Mouse (Mus musculus) midbrain, embryonic 12.5 days (tissue): ENCODE measurements around the gene Socs3. TPM values are rescaled to one million over a fixed set of nuclear protein-coding genes. Genes with fewer than 3 reads are reported as not detected.
A peak's percentile ranks its signal among the peaks of the same experiment; 100 is the strongest.

Experiments
- ATAC-seq: fragments of 200-750 bp; cut with Nextera tagmentation; 2 replicates; pipeline ENCODE4 v1.8.0; 2017; ENCODE audit warnings: low read depth, moderate TSS enrichment, moderate library complexity; ENCODE audit not compliant: low FRiP score
- H3K27ac ChIP-seq: fragments of 300-500 bp; sonication (generic); replicated peaks from 2 replicates; pipeline ENCODE4 v1.5.1; 2016; ENCODE audit warnings: mild to moderate bottlenecking
- H3K27me3 ChIP-seq: fragments of 300-500 bp; sonication (generic); 2 replicates; pipeline ENCODE4 v1.6.1; 2016; ENCODE audit warnings: mild to moderate bottlenecking
- H3K36me3 ChIP-seq: fragments of 300-500 bp; sonication (generic); 2 replicates; pipeline ENCODE4 v1.6.1; 2016
- H3K4me1 ChIP-seq: fragments of 300-500 bp; sonication (generic); 2 replicates; pipeline ENCODE4 v1.6.1; 2016
- H3K4me2 ChIP-seq: fragments of 300-500 bp; sonication (generic); replicated peaks from 2 replicates; pipeline ENCODE4 v1.6.1; 2016; ENCODE audit warnings: mild to moderate bottlenecking, moderate library complexity
- H3K4me3 ChIP-seq: fragments of 300-500 bp; sonication (generic); 2 replicates; pipeline ENCODE4 v1.5.1; 2016; ENCODE audit warnings: mild to moderate bottlenecking
- H3K9ac ChIP-seq: fragments of 300-500 bp; sonication (generic); replicated peaks from 2 replicates; pipeline ENCODE4 v1.6.1; 2016; ENCODE audit warnings: mild to moderate bottlenecking, moderate library complexity
- H3K9me3 ChIP-seq: fragments of 300-500 bp; sonication (generic); 2 replicates; pipeline ENCODE4 v1.6.1; 2016; ENCODE audit warnings: mild to moderate bottlenecking
- WGBS: fragments of 180-500 bp; shearing (Covaris S2); methylation state at CpG from one replicate; pipeline ENCODE4 v1.1.7; 2016; 5-methylcytosine and 5-hydroxymethylcytosine counted together
- polyA plus RNA-seq: library from polyadenylated mRNA; unstranded; fragments of >200 nt; fragmentation: Nextera tagmentation; extraction: Ambion mirVana; gene quantifications from 2 replicates; pipeline ENCODE4 v1.2.1, GENCODE M21; 2016

Socs3 gene
- polyA plus RNA-seq, 1 experiment from 2014 or later, result 13.2 TPM

- 82% methylated on average over 14 of the region's 14 CpGs for WGBS
- Histone ChIP-seq H3K4me2 (no peak overlapping the region), H3K9ac (no peak overlapping the region), H3K27me3 (no peaks in the 10 kb centered on the region), H3K4me1 (peaks cover 47% of the 10 kb centered on the region), H3K27ac (no peak overlapping the region), H3K9me3 (no peaks in the 10 kb centered on the region), H3K36me3 (0 out of 2 replicates have a peak, but pooled peaks cover 4% of the 10 kb centered on the region), H3K4me3 (no peak overlapping the region)
- no peak for ATAC-seq
These were observed 23.6 kb upstream of the Socs3 start for GRCm38 (mm10) chr11:117993190-117994175.

- Histone ChIP-seq H3K27ac (0 out of 2 replicates have a peak overlapping the region, but pooled peaks have one; percentile 20), H3K9ac (no peak overlapping the region)
These were observed 21.9 kb upstream of the Socs3 start for GRCm38 (mm10) chr11:117991502-117992470.

GRCm38 (mm10) chr11:117989926-117990325 lies 20.1 kb upstream of the Socs3 start:
- peaks cover 62% of the 10 kb centered on the region for H3K4me1 ChIP-seq
- no peak overlapping the region for H3K27ac ChIP-seq
- no peaks in the 10 kb centered on the region for H3K27me3 ChIP-seq
- ATAC-seq, result no peak
- no peak overlapping the region for H3K4me3 ChIP-seq
- H3K36me3 ChIP-seq, result no peaks in the 10 kb centered on the region
- no peaks in the 10 kb centered on the region for H3K9me3 ChIP-seq
- H3K9ac ChIP-seq, result no peak overlapping the region
- 52% methylated on average over 10 of the region's 10 CpGs for WGBS
- no peak overlapping the region for H3K4me2 ChIP-seq

More at GRCm38 (mm10) chr11:117991502-117992470, 21.9 kb upstream of the Socs3 start:
- Histone ChIP-seq H3K4me3 (no peak overlapping the region), H3K9me3 (no peaks in the 10 kb centered on the region), H3K4me2 (no peak overlapping the region), H3K27me3 (no peaks in the 10 kb centered on the region), H3K4me1 (peaks cover 60% of the 10 kb centered on the region), H3K36me3 (no peaks in the 10 kb centered on the region)
- WGBS, result 47% methylated on average over 9 of the region's 9 CpGs
- ATAC-seq, result no peak

- no peak overlapping the region for H3K9ac ChIP-seq
- no peaks in the 10 kb centered on the region for H3K27me3 ChIP-seq
- H3K36me3 ChIP-seq, result no peaks in the 10 kb centered on the region
- no peak overlapping the region for H3K4me3 ChIP-seq
- H3K4me2 ChIP-seq, result no peak overlapping the region
- no peak for ATAC-seq
- 97% methylated on average over 4 of the region's 4 CpGs for WGBS
- H3K27ac ChIP-seq, result no peak overlapping the region
- peaks cover 59% of the 10 kb centered on the region for H3K4me1 ChIP-seq
- no peaks in the 10 kb centered on the region for H3K9me3 ChIP-seq
These were observed 19.4 kb upstream of the Socs3 start for GRCm38 (mm10) chr11:117989241-117989640.

DNA sequence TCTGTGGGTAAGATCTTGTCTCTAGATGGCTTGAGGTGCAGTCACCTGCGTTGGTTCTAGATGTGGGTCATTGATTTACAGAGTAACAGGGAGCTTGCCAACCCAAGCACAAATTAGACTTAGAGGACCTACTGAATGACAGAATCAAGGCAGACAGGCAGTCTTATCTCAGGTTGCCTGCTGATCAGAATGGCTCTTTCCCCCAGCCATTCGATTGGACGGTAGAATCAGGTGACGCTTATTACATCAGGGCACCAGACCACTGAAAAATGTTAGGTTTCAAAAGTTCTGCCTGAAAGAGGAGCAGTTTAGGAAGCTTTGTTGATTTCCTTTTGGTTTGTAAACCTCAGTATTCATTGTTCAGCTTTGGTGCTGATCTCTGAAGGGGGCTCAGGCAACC lies 18.1 kb upstream of the Socs3 start:
- no peaks in the 10 kb centered on the region for H3K9me3 ChIP-seq
- H3K36me3 ChIP-seq, result no peaks in the 10 kb centered on the region
- no peak overlapping the region for H3K27ac ChIP-seq
- no peak for ATAC-seq
- H3K9ac ChIP-seq, result peak overlapping the region; percentile 96; the same call in 1 of the 2 replicates
- peak overlapping the region; percentile 87 for H3K4me2 ChIP-seq
- peaks cover 59% of the 10 kb centered on the region for H3K4me1 ChIP-seq
- WGBS, result 76% methylated on average over 4 of the region's 4 CpGs
- H3K4me3 ChIP-seq, result peak overlapping the region; percentile 100
- H3K27me3 ChIP-seq, result no peaks in the 10 kb centered on the region

- peak; percentile 74 for ATAC-seq
- Histone ChIP-seq H3K9ac (peak overlapping the region; percentile 96), H3K27ac (peak overlapping the region; percentile 76), H3K27me3 (no peaks in the 10 kb centered on the region), H3K4me1 (peaks cover 50% of the 10 kb centered on the region), H3K4me2 (peak overlapping the region; percentile 87), H3K4me3 (peak overlapping the region; percentile 100), H3K9me3 (no peaks in the 10 kb centered on the region), H3K36me3 (no peaks in the 10 kb centered on the region)
- WGBS, result under 1% methylated on average over 30 of the region's 32 CpGs
These were observed 17.2 kb upstream of the Socs3 start for GRCm38 (mm10) chr11:117987032-117987451.

DNA sequence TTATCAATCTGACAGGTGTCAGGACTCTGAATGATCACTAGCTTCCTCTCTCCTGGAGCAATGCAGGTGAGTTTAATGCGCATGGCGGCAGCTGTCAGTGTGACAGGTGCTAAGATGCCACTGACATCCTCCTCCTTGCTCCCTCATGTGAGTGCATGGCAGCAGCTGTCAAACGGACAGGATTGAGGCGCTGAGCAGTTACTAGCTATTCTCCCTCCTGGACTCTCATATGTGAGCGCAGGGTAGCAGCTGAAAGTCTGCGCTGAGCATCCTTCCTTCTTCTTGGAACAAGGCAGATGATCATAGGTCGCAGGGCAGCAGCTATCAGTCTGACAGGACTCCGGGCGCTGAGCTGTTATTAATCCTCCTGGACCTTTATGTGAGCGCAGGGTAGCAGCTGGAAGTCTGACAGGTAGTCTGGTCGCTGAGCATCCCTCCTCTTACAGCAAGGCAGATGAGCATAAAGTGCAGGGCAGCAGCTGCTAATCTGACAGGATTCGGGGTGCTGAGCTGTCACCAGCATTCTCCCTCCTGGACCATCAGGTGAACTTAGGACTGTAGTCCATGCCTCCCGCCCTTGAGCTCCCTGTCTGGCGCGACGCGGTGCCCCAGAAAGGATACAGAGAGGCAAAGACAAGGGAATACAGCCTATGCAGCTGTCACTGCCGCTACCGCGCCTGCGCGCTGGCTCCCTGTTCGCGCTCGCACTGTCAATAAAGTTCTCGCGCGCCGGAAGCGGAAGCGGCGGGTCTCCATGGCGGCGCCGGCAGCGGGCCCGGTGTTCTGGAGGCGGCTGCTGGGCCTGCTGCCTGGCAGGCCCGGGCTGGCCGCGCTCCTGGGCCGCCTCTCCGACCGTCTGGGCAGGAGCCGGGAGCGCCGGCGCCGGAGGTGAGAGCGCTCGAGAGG lies 16.5 kb upstream of the Socs3 start, which contains the start of gene Pgs1:
Gene Pgs1 (plus strand): TSS at position 167 of the 906 bp plus-strand sequence.
- H3K4me1 ChIP-seq, result peaks cover 45% of the 10 kb centered on the region
- no peaks in the 10 kb centered on the region for H3K27me3 ChIP-seq
- H3K36me3 ChIP-seq, result no peaks in the 10 kb centered on the region
- peak within 1 kb of the TSS; percentile 96 for H3K9ac ChIP-seq
- peak within 1 kb of the TSS; percentile 87 for H3K4me2 ChIP-seq
- ATAC-seq, result peak; percentile 93
- 10% methylated on average over 38 of the region's 51 CpGs for WGBS
- no peaks in the 10 kb centered on the region for H3K9me3 ChIP-seq
- peak within 1 kb of the TSS; percentile 100 for H3K4me3 ChIP-seq
- H3K27ac ChIP-seq, result peak within 1 kb of the TSS; percentile 76

DNA sequence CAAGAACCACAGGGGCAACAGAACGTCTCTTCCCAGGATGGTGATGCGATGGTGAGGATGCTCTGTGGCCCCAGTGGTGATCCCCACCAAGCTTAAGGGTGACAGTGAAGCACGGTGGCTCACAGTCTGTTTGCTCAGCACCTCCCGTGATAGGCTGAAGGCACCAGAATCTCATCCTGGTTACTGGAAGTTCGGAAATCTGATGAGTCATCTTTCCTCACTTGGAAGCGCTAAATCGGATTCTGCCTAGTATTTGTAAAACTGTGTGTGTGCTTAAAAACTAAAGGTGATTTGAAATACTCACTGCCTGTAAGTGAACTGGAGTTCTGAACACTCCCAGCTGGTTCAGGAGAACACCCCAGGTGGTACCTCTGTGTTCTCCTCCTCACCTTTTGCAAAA lies 13.9 kb upstream of the Socs3 start:
- no peaks in the 10 kb centered on the region for H3K36me3 ChIP-seq
- no peak overlapping the region for H3K9ac ChIP-seq
- H3K4me2 ChIP-seq, result no peak overlapping the region
- peaks cover 4% of the 10 kb centered on the region; the same call in 1 of the 2 replicates for H3K27me3 ChIP-seq
- H3K4me3 ChIP-seq, result no peak overlapping the region
- 74% methylated on average over 7 of the region's 7 CpGs for WGBS
- H3K4me1 ChIP-seq, result peaks cover 20% of the 10 kb centered on the region
- no peak overlapping the region for H3K27ac ChIP-seq
- no peak for ATAC-seq
- H3K9me3 ChIP-seq, result no peaks in the 10 kb centered on the region

DNA sequence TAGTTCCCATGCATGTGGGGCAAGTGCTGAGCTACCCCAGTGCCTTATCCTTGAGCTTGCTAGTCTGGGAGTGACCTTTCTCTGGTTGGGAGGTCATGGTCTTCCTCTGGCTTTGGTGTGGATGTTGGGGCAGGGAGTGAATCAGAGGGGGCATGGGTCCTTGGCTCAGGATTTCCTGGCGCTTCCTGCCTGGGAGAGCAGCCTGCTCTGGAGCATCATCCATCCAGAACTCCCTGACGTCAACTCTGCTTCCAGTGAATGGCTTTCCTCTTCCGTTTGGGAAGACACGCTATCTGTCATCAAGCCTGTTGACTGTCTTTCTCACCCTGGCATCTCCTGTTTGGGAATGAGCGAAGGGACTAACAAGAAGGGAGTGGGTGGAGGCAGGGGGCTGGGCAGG lies 12.6 kb upstream of the Socs3 start:
- ATAC-seq, result no peak
- Histone ChIP-seq H3K27ac (no peak overlapping the region), H3K36me3 (no peaks in the 10 kb centered on the region), H3K27me3 (peaks cover 4% of the 10 kb centered on the region; the same call in 1 of the 2 replicates), H3K9ac (no peak overlapping the region), H3K4me1 (peaks cover 10% of the 10 kb centered on the region), H3K4me3 (no peak overlapping the region), H3K4me2 (no peak overlapping the region), H3K9me3 (no peaks in the 10 kb centered on the region)
- WGBS, result 81% methylated on average over 5 of the region's 5 CpGs

DNA sequence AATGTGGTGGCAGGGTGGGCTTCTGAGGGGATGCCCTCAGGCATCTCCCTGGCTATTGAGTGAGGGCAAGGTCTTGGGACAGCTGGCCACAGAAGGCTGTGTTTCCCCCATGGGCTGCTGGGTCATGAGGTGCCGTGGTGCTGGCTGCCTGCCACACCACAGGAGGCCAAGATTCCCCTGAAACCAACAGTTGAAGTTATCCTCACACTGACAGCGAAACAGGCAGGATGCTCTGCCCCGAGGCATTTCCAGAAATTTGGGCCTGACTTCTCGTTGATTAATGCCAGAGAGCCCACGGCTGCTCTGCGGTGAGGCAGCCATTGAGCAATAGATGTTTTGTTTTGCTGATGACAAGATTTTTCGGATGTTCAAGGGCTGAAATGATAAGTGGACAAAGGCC lies 9.5 kb upstream of the Socs3 start:
- Histone ChIP-seq H3K9me3 (no peaks in the 10 kb centered on the region), H3K27me3 (peaks cover 9% of the 10 kb centered on the region; the same call in 1 of the 2 replicates), H3K4me1 (peaks cover 24% of the 10 kb centered on the region), H3K4me2 (no peak overlapping the region), H3K9ac (no peak overlapping the region), H3K4me3 (no peak overlapping the region), H3K36me3 (no peaks in the 10 kb centered on the region), H3K27ac (no peak overlapping the region)
- no peak for ATAC-seq
- 83% methylated on average over 7 of the region's 7 CpGs for WGBS
